Mouse (Mus musculus) layer of hippocampus, postnatal 10 days (tissue): ENCODE results near the gene Dnlz. TPM values are rescaled to one million over a fixed set of nuclear protein-coding genes. Genes with fewer than 3 reads are reported as not detected.

Experiments
- DNase-seq, 2 experiments: peaks; one replicate each; pipeline ENCODE4 v3.0.0; 2021; ENCODE audit warnings: low spot score in 2 of 2
- total RNA-seq, 2 experiments: library from RNA; stranded (reverse); gene quantifications; 2 replicates each; pipeline ENCODE4 v1.2.3; 2021

Dnlz gene
- total RNA-seq, 2 experiments from 2014 or later, result 26.6 to 27.1 TPM

DNA sequence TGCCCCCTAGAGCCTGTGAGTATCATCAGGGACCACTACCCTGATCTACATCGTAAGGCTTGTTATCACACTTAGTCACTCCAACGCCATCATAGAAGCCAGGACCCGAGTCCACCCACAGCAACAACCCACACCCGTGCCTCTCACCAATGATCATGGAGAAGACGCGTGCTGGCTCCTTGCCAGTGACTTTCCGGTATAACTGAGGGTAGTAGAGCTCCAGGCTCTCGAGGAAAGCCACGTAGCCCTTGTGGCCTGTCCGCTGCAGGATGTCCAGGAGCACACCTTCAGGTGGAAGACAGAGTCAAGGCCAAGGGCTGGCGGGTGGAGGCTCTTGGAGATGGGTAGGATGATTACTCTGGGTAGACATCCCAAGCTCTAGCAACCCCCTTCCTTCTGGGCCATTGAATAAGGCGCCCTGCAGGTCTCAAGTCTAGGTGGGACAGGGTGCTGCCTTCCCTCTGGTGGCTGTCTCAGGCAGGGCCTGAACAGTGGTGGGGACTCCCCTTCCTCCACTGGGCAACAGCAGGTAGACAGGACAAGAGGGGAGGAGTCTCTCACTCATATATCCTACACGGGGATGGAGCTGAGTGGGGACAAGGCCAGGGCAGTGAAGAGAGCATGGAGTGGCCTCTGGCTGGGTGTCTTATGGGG is 6.9 kb upstream of the Dnlz start:
- no peak for DNase-seq

DNA sequence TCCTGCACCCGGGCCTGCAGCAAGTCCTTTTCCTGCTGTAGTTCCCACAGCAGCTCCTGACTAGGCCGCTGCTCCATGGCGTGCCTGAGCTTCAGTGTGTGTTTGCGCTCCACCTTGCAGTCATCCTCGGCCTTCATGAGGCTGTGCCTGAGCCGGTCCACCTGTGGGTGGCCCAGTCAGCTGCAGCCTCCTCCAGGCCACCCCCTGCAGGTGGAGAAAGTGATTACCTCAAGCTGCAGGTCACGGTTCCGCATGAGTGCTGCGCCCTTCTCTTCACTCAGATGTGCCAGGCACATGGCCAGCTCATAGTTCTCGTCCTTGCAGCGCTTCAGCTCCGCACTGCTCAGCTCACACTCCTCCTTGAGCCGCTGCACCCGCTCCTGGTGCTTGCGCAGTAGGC is 5.6 kb upstream of the Dnlz start:
- no peak for DNase-seq

DNA sequence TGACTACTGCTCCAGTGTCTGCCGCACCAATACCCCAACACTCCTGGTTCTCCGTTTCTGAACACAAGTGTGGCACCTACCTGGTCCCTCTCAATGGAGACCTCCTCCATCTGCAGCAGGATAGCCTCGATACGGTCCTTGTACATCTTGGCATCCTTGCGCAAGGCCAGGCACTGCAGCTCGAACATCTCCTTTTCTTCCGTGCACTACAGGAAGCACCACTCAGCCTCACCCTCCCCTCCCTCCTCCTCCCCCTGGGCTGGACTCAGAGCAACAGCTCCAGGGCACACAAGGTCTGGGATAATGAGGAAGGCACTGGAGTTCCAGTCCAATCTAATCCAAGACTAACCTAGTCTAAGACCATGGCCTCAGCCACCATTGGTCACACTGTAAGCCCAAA is 4.8 kb upstream of the Dnlz start:
- DNase-seq, result no peak

- DNase-seq, result no peak
Observed at GRCm38 (mm10) chr2:26356231-26356630, 4.3 kb upstream of the Dnlz start.

DNA sequence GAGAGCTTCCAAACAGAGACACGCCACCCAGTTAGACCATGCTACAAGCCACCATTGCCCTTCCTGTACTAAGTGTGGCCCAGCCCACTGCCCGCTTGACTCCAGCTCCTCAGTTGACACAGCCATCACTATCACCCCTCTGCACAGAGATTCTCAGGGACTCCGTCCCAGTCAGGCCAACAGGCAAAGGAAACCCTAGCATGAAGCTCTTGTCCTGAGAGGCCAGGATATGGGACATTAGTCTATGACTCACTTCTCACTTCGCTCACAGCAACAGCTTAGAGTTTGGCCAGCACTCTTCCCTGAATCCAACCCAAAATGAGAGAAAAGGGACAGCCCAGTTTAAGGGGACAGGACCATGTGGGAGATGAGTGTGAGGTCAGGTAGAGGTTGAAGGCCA is 2.5 kb upstream of the Dnlz start:
- DNase-seq, result no peak

- DNase-seq, result peak in 1 of 2 experiments; percentile 19
Observed at GRCm38 (mm10) chr2:26353066-26353980, 1.4 kb upstream of the Dnlz start.

- peak in 1 of 2 experiments; percentile 57 for DNase-seq
Observed at GRCm38 (mm10) chr2:26352291-26352910, 491 bp upstream of the Dnlz start.

DNA sequence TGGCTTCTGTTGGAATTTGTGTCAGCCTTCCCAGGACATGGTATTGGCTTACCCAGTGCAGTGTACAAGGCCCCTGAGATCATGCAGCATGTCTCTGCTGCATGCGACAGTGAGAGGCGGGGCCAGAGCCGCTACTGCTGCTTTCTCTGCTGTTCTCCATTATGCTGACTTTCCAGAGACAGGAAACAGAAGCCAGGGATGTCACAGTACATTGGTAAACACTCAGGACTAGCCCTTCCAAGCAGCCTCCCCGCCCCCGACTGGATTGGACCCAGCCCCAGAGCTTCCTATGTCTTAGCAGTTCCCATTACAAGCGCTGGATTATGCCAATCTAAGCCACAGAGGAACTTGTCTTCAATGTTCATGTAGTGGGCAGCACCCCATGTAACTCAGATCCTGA is 3.7 kb downstream of the Dnlz start:
- DNase-seq, result no peak

GRCm38 (mm10) chr2:26342609-26343490 is 9.1 kb downstream of the Dnlz start:
- DNase-seq, result no peak

DNA sequence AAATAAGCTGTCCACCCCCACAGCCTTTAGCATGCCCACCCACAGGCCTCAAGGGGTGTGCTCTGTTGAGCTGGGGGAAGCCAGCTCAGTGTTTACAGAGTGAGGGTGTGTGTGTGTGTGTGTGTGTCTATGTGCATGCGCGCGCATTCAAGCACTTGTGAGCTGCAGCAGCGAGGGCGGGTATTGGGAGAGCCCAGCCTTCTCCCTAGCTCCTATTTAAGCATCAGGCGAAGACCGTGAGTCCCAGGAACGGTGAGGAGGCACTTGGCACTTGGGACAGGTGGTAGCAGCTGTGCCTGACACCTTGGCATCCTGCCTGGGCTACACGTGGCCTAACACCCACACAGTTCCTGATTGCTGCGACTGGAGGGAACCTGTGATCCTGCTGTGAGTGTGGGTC is 9.9 kb downstream of the Dnlz start:
- peak in 1 of 2 experiments; percentile 54 for DNase-seq

GRCm38 (mm10) chr2:26341510-26341981 is 10.4 kb downstream of the Dnlz start:
- no peak for DNase-seq

DNA sequence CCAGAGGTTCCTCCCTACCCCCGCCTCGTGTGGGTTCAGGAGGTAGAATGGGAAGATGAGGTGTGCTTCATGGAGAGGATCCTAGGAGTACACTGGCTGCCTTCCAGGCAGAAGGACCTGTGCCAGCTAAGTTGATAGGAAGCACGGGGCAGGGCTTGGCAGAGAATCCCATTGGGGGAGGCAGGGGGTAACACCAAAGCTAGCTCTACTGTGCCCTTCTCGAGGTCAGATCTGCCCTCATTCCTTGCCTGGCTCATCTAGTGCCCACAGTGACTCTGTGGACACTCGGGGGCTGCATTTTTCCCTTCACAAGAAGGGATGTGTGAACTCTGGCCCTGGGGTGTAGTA is 12.7 kb downstream of the Dnlz start:
- no peak for DNase-seq

- DNase-seq, result no peak
Observed at GRCm38 (mm10) chr2:26338302-26339203, 13.4 kb downstream of the Dnlz start.

DNA sequence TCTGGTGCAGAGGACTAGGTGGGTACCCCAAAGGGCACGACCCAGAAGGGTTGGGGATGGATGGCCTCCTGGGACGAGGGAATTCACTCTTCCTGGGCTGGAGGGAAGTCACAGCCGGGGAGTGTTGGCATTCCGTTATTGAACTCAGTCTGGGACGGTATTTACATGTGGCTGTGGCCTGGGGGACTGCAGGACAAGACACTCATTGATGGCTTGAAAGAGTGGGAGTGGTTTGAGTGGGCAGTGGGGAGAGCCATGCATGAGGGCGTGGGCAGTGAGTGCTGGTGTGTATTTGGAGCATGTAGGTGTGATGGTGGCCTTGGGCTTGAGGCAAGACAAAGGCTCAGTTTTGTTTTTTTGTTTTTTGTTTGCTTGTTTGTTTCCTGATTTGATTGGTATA is 21.2 kb downstream of the Dnlz start:
- no peak for DNase-seq

- peak in 1 of 2 experiments; percentile 53 for DNase-seq
Observed at GRCm38 (mm10) chr2:26330056-26330468, 21.8 kb downstream of the Dnlz start.

DNA sequence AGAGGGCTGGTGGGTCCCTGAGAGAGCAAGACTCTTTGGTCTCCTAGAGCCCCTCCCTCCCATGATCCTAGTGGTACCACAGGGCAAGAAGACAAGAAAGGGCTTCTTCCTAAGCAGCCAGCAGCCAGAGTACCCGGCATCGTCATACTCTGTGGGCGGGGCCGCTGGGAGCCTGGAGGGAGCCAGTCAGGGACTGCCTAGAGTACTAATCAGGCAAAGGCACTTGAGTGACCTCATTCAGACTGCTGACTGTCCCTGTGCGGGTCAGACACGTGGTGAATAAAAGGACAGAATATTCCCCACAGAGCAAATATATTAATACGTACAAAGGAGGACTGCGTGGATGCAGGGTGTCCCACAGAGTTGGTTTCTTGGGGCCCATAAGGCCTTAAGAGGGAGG is 22.5 kb downstream of the Dnlz start:
- peak; percentile 58 to 69 for DNase-seq

DNA sequence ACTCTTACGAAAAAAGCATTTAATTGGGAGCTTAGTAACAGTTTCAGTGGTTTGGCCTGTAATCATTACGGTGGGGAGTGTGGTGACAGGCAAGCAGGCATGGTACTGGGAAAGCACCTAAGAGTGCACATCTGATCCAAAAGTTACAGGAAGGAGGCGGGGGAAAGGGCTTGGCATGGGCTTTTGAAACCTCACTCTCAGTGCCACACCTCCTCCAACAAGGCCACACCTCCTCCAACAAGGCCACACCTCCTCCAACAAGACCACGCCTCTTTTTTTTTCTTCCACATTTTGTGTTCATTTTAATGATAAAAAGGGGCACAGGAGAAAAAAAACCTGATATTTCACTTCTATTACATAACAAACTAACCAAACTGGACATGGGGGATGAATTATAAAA is 24.1 kb downstream of the Dnlz start:
- no peak for DNase-seq

DNA sequence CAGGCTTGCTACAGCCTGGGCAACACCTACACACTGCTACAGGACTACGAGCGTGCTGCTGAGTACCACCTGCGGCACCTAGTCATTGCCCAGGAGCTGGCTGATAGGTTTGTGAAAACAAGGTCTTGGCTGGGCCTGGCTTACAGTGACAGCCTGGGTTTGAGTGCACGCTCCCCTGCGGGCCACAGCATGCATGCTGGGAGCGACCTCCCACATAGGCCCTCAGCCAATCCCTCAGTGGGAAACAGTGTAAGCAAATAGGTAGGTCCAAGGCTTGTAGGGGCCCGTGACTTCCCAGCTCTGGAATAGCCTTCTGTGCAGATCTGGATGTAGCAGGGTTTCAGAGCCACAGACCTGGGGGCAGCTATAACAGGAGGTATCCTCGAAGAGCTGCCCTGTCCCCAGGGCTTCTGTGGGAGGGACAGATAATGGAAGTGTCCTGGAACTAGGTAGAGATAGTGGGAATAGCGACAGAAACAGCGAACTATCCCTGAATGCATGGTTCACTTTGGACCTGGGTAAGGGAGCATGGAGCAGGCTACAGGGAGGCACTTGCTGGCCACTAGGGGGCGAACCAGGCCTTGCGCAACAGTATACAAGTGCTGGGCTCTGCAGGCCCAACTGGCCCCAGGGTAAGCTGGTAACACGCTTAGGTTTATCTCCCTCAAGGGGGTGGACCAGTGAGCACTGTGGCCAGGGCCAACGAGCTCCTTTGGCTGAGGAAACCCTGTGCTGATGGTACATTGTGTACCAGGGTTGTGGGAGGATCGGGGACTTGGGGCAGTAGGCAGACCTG is 26.3 kb downstream of the Dnlz start:
- DNase-seq, result peak; percentile 59 to 63

GRCm38 (mm10) chr2:26324917-26325316 is 27.0 kb downstream of the Dnlz start:
- DNase-seq, result peak in 1 of 2 experiments; percentile 63
